Mouse (Mus musculus) CH12.LX (cell line): ENCODE results near the gene Ssh2. TPM values are rescaled to one million over a fixed set of nuclear protein-coding genes. Genes with fewer than 3 reads are reported as not detected.

Source experiments
- DNase-seq: peaks from one replicate; pipeline ENCODE4 v3.0.0-alpha.2; 2013; ENCODE audit errors: extremely low read depth
- H3K27ac ChIP-seq: 2 replicates; pipeline ENCODE4 v1.5.1; 2012; ENCODE audit warnings: low read depth, mild to moderate bottlenecking, control low read depth, moderate library complexity; ENCODE audit not compliant: insufficient read depth
- H3K27me3 ChIP-seq: replicated peaks from 2 replicates; pipeline ENCODE3; 2012; ENCODE audit warnings: inconsistent platforms
- H3K36me3 ChIP-seq, 2 experiments: replicated peaks in 1 of 2; 2 replicates each; pipeline versions ENCODE3 to v1.6.1; 2012; ENCODE audit warnings: inconsistent platforms in 1 of 2, low read length in 1 of 2, mild to moderate bottlenecking in 1 of 2, mixed read lengths in 1 of 2, moderate library complexity in 1 of 2; ENCODE audit not compliant: control insufficient read depth in 1 of 2, insufficient read depth in 1 of 2
- H3K4me1 ChIP-seq, 2 experiments: 2 replicates each; pipeline ENCODE4 v1.6.1; 2012; ENCODE audit warnings: inconsistent platforms in 1 of 2, moderate library complexity in 1 of 2; ENCODE audit not compliant: insufficient read depth in 2 of 2, control insufficient read depth in 1 of 2
- H3K4me2 ChIP-seq: 2 replicates; pipeline ENCODE4 v1.6.1; 2012; ENCODE audit warnings: low read depth, mild to moderate bottlenecking, control low read depth; ENCODE audit not compliant: poor library complexity, insufficient read depth, severe bottlenecking
- H3K4me3 ChIP-seq, 3 experiments: fragments of 150-350 bp in 1 of 3; sonication (generic) in 1 of 3; replicated peaks in 1 of 3; 2 replicates each; pipeline versions ENCODE3 to v1.5.1; 2011 to 2012; ENCODE audit warnings: low read depth in 2 of 3, low read length in 2 of 3, mild to moderate bottlenecking in 2 of 3, moderate library complexity in 2 of 3, control low read depth in 1 of 3, improper control_type of control experiment in 1 of 3, inconsistent platforms in 1 of 3, mixed read lengths in 1 of 3; ENCODE audit not compliant: poor library complexity in 1 of 3
- H3K79me2 ChIP-seq: replicated peaks from 2 replicates; pipeline ENCODE4 v1.6.1; 2012; ENCODE audit warnings: mild to moderate bottlenecking, moderate library complexity; ENCODE audit not compliant: control insufficient read depth, poor library complexity, insufficient read depth, severe bottlenecking; ENCODE audit errors: extremely low read depth
- H3K9ac ChIP-seq: 2 replicates; pipeline ENCODE4 v1.6.1; 2012; ENCODE audit warnings: low read depth, mild to moderate bottlenecking, control low read depth, moderate library complexity; ENCODE audit not compliant: insufficient read depth
- H3K9me3 ChIP-seq: replicated peaks from 2 replicates; pipeline ENCODE3; 2012; ENCODE audit warnings: low read length, inconsistent platforms, mixed read lengths
- BHLHE40 ChIP-seq: IDR thresholded peaks from 2 replicates; pipeline ENCODE4 v1.6.1; 2011; ENCODE audit warnings: mild to moderate bottlenecking, low read depth, low read length, improper control_type of control experiment
- CTCF ChIP-seq, 2 experiments: IDR thresholded peaks in 1 of 2; conservative IDR thresholded peaks in 1 of 2; 2 replicates each; pipeline ENCODE4 v1.5.1; 2011 to 2012; ENCODE audit warnings: low read depth in 2 of 2, low read length in 2 of 2, improper control_type of control experiment in 1 of 2, inconsistent platforms in 1 of 2, mild to moderate bottlenecking in 1 of 2, moderate library complexity in 1 of 2
- E2F4 ChIP-seq: IDR thresholded peaks from 2 replicates; pipeline ENCODE4 v1.6.1; 2011; ENCODE audit warnings: low read depth, low read length, improper control_type of control experiment; ENCODE audit not compliant: insufficient replicate concordance
- ELF1 ChIP-seq: IDR thresholded peaks from 2 replicates; pipeline ENCODE4 v1.6.1; 2014; ENCODE audit warnings: low read depth, mild to moderate bottlenecking, inconsistent platforms, low read length, improper control_type of control experiment
- ETS1 ChIP-seq: conservative IDR thresholded peaks from 2 replicates; pipeline ENCODE4 v1.6.1; 2012; ENCODE audit warnings: low read depth, mild to moderate bottlenecking, inconsistent platforms, low read length, improper control_type of control experiment, moderate library complexity
- GABPA ChIP-seq: IDR thresholded peaks from 2 replicates; pipeline ENCODE4 v1.6.1; 2012; ENCODE audit warnings: low read depth, low read length, improper control_type of control experiment, inconsistent platforms; ENCODE audit not compliant: insufficient replicate concordance
- IRF4 ChIP-seq: IDR thresholded peaks from 2 replicates; pipeline ENCODE4 v1.6.1; 2014; ENCODE audit warnings: low read depth, mild to moderate bottlenecking, inconsistent platforms, low read length, improper control_type of control experiment
- JUND ChIP-seq: conservative IDR thresholded peaks from 2 replicates; pipeline ENCODE4 v1.6.1; 2011; ENCODE audit warnings: low read depth, low read length, improper control_type of control experiment
- KAT2A ChIP-seq: IDR thresholded peaks from 2 replicates; pipeline ENCODE4 v1.6.1; 2012; ENCODE audit warnings: low read length, improper control_type of control experiment, inconsistent platforms; ENCODE audit not compliant: insufficient replicate concordance
- MAFK ChIP-seq: IDR thresholded peaks from 2 replicates; pipeline ENCODE4 v1.6.1; 2011; ENCODE audit warnings: low read length, improper control_type of control experiment; ENCODE audit not compliant: insufficient replicate concordance
- MAX ChIP-seq: IDR thresholded peaks from 2 replicates; pipeline ENCODE4 v1.6.1; 2011; ENCODE audit warnings: low read length, improper control_type of control experiment
- MEF2A ChIP-seq: IDR thresholded peaks from 2 replicates; pipeline ENCODE4 v1.6.1; 2014; ENCODE audit warnings: low read depth, mild to moderate bottlenecking, inconsistent platforms, low read length, improper control_type of control experiment, borderline replicate concordance
- POLR2A ChIP-seq: IDR thresholded peaks from 2 replicates; pipeline ENCODE4 v1.6.1; 2011; ENCODE audit warnings: low read depth, mild to moderate bottlenecking, improper control_type of control experiment, low read length
- POLR2AphosphoS2 ChIP-seq: IDR thresholded peaks from 2 replicates; pipeline ENCODE4 v1.6.1; 2011; ENCODE audit warnings: low read depth, low read length, improper control_type of control experiment
- RAD21 ChIP-seq: IDR thresholded peaks from 2 replicates; pipeline ENCODE4 v1.6.1; 2011; ENCODE audit warnings: low read depth, mild to moderate bottlenecking, low read length, improper control_type of control experiment, moderate library complexity
- RCOR1 ChIP-seq: conservative IDR thresholded peaks from 2 replicates; pipeline ENCODE4 v1.6.1; 2012; ENCODE audit warnings: low read depth, mild to moderate bottlenecking, inconsistent platforms, low read length, improper control_type of control experiment
- SIN3A ChIP-seq: IDR thresholded peaks from 2 replicates; pipeline ENCODE4 v1.6.1; 2012; ENCODE audit warnings: low read length, improper control_type of control experiment, inconsistent platforms
- SMC3 ChIP-seq: IDR thresholded peaks from 2 replicates; pipeline ENCODE4 v1.6.1; 2011; ENCODE audit warnings: low read depth, low read length, improper control_type of control experiment
- TCF12 ChIP-seq: IDR thresholded peaks from 2 replicates; pipeline ENCODE4 v1.6.1; 2014; ENCODE audit warnings: low read depth, mild to moderate bottlenecking, inconsistent platforms, low read length, improper control_type of control experiment
- ZC3H11A ChIP-seq: IDR thresholded peaks from 2 replicates; pipeline ENCODE4 v1.6.1; 2012; ENCODE audit warnings: low read depth, mild to moderate bottlenecking, inconsistent platforms, low read length, improper control_type of control experiment
- ZKSCAN1 ChIP-seq: IDR thresholded peaks from 2 replicates; pipeline ENCODE4 v1.6.1; 2012; ENCODE audit warnings: low read depth, inconsistent platforms, low read length, improper control_type of control experiment, borderline replicate concordance
- ZNF384 ChIP-seq: IDR thresholded peaks from 2 replicates; pipeline ENCODE4 v1.6.1; 2012; ENCODE audit warnings: low read depth, low read length, improper control_type of control experiment, inconsistent platforms
- dilution Hi-C: fragments of 300-500 bp; cut with MboI; formaldehyde crosslinking; loops from 2 replicates; pipeline ENCODE4 v1.14.3; 2020; ENCODE audit warnings: low sequenced_read_pairs; ENCODE audit not compliant: extremely low pct_unique_long_range_greater_than_20kb, extremely low pct_ligation_motif_present
- in situ Hi-C: fragments of 300-500 bp; cut with MboI; formaldehyde crosslinking; loops from 3 replicates; pipeline ENCODE4 v1.14.3; 2019; ENCODE audit warnings: low sequenced_read_pairs, low pct_ligation_motif_present, low pct_unique_long_range_greater_than_20kb, mixed read lengths
- polyA plus RNA-seq: library from polyadenylated mRNA; unstranded; fragments of >175 nt; gene quantifications from 2 replicates; pipeline ENCODE4 v1.2.1, GENCODE M21; 2012; ENCODE audit warnings: low read depth; ENCODE audit not compliant: insufficient read length
- total RNA-seq, 2 experiments: library from RNA; depleted of rRNA; stranded (reverse); fragments of 300-350 nt in 1 of 2; fragments of >200 nt in 1 of 2; gene quantifications; 2 replicates each; pipeline ENCODE4 v1.2.3; 2012 to 2014

Gene Ssh2
- total and polyA plus RNA-seq, 3 experiments, result 5.9 to 14.6 (median 6.3) TPM

- Histone ChIP-seq H3K4me1 (peaks cover 11 to 50% of the 10 kb centered on the region in 2 experiments), H3K27ac (peak overlapping the region; percentile 66), H3K79me2 (peaks cover 20% of the 10 kb centered on the region), H3K4me3 (peak overlapping the region in 2 of 3 experiments; percentile 65 to 75), H3K4me2 (peak overlapping the region; percentile 52), H3K9me3 (no peaks in the 10 kb centered on the region), H3K36me3 (no peaks in the 10 kb centered on the region), H3K9ac (peak overlapping the region; percentile 87), H3K27me3 (no peaks in the 10 kb centered on the region)
- in situ Hi-C loops, result loop anchor here (5.0 to 10.0 kb wide), 3 partner anchors 98 to 230 kb away; no protein-coding TSS in a partner anchor
- DNase-seq, result peak; percentile 100
- TF ChIP-seq POLR2A, result peak; percentile 52; the same call in 1 of the 2 replicates
- peak; percentile 56; the same call in 1 of the 2 replicates for TF ChIP-seq BHLHE40
- peak; percentile 83 for TF ChIP-seq RAD21
- 0 out of 2 replicates have a peak, but pooled peaks have one; percentile 55 for TF ChIP-seq TCF12
- peak; percentile 49; the same call in 1 of the 2 replicates for TF ChIP-seq ELF1
- TF ChIP-seq KAT2A, result no peak
- no peak for TF ChIP-seq ZKSCAN1
- TF ChIP-seq CTCF (conservative IDR thresholded peaks at IDR 0.05 in 1 of 2, IDR thresholded peaks at IDR 0.05 in 1 of 2; ENCODE audit: low read depth in 2 of 2, low read length in 2 of 2), result peak; percentile 66 to 96
- TF ChIP-seq ETS1, result peak; percentile 73
- 0 out of 2 replicates have a peak, but pooled peaks have one; percentile 13 for TF ChIP-seq RCOR1
- TF ChIP-seq IRF4, result peak; percentile 71; the same call in 1 of the 2 replicates
- no peak for TF ChIP-seq MAX
- TF ChIP-seq JUND, result 0 out of 2 replicates have a peak, but pooled peaks have one; percentile 18
- peak; percentile 47; the same call in 1 of the 2 replicates for TF ChIP-seq MEF2A
- TF ChIP-seq POLR2AphosphoS2, result no peak
- TF ChIP-seq SMC3, result peak; percentile 99
- peak; percentile 25; the same call in 1 of the 2 replicates for TF ChIP-seq ZC3H11A
- TF ChIP-seq MAFK, result 0 out of 2 replicates have a peak, but pooled peaks have one; percentile 71
- TF ChIP-seq, all 38 proteins: peak for 14
- dilution Hi-C loops, result no loop called here
Measured at GRCm38 (mm10) chr11:77214755-77215154, 1.3 kb upstream of the Ssh2 start.

- H3K4me2 ChIP-seq, result peak overlapping the region; percentile 52
- peak overlapping the region; percentile 87 for H3K9ac ChIP-seq
- no peaks in the 10 kb centered on the region for H3K27me3 ChIP-seq
- TF ChIP-seq CTCF (conservative IDR thresholded peaks at IDR 0.05 in 1 of 2, IDR thresholded peaks at IDR 0.05 in 1 of 2; ENCODE audit: low read depth in 2 of 2, low read length in 2 of 2), result peak in 1 of 2 experiments; percentile 10; a peak in 1 of 4 replicates
- TF ChIP-seq ETS1, result 0 out of 2 replicates have a peak, but pooled peaks have one; percentile 9
- TF ChIP-seq SIN3A, result 0 out of 2 replicates have a peak, but pooled peaks have one; percentile 7
- TF ChIP-seq GABPA, result no peak
- peak; percentile 59 for TF ChIP-seq ZNF384
- 0 out of 2 replicates have a peak, but pooled peaks have one; percentile 60 for TF ChIP-seq E2F4
- TF ChIP-seq MAFK, result no peak
- in situ Hi-C loops, result loop anchor here (10.0 kb wide), 1 partner anchor 229 kb away; no protein-coding TSS in a partner anchor
- H3K4me3 ChIP-seq, result peak overlapping the region; percentile 65 to 79 (median 75)
- H3K36me3 ChIP-seq, result no peaks in the 10 kb centered on the region
- peaks cover 6 to 48% of the 10 kb centered on the region in 2 experiments for H3K4me1 ChIP-seq
- peak; percentile 50 for DNase-seq
- H3K9me3 ChIP-seq, result no peaks in the 10 kb centered on the region
- H3K27ac ChIP-seq, result peak overlapping the region; percentile 93
- dilution Hi-C loops, result no loop called here
- peaks cover 22% of the 10 kb centered on the region for H3K79me2 ChIP-seq
Measured at GRCm38 (mm10) chr11:77215483-77215882, 604 bp upstream of the Ssh2 start.
